Mouse (Mus musculus) lung, embryonic 16.5 days (tissue): Measurements from ENCODE around the gene Slc9b2. TPM values are rescaled to one million over a fixed set of nuclear protein-coding genes. Genes with fewer than 3 reads are reported as not detected.

Experiments
- ATAC-seq: fragments of 200-750 bp; cut with Nextera tagmentation; 2 replicates; pipeline ENCODE4 v1.8.0; 2017; ENCODE audit warnings: low read depth, mild to moderate bottlenecking, moderate library complexity
- H3K27ac ChIP-seq: fragments of 300-500 bp; sonication (generic); 2 replicates; pipeline ENCODE4 v1.5.1; 2014; ENCODE audit warnings: mild to moderate bottlenecking, control low read depth, low read length
- H3K27me3 ChIP-seq: fragments of 300-500 bp; sonication (generic); 2 replicates; pipeline ENCODE4 v1.6.1; 2014; ENCODE audit warnings: low read depth, low read length, mixed read lengths; ENCODE audit not compliant: control insufficient read depth, insufficient read depth
- H3K36me3 ChIP-seq: fragments of 300-500 bp; sonication (generic); 2 replicates; pipeline ENCODE4 v1.6.1; 2014; ENCODE audit warnings: low read length; ENCODE audit not compliant: control insufficient read depth, insufficient read depth
- H3K4me1 ChIP-seq: fragments of 300-500 bp; sonication (generic); replicated peaks from 2 replicates; pipeline ENCODE4 v1.6.1; 2014; ENCODE audit warnings: low read length, mixed read lengths; ENCODE audit not compliant: control insufficient read depth, insufficient read depth
- H3K4me2 ChIP-seq: fragments of 300-500 bp; sonication (generic); 2 replicates; pipeline ENCODE4 v1.6.1; 2014; ENCODE audit warnings: low read depth, low read length, control low read depth
- H3K4me3 ChIP-seq: fragments of 300-500 bp; sonication (generic); 2 replicates; pipeline ENCODE4 v1.5.1; 2014; ENCODE audit warnings: mild to moderate bottlenecking, low read length, control low read depth
- H3K9ac ChIP-seq: fragments of 300-500 bp; sonication (generic); 2 replicates; pipeline ENCODE4 v1.6.1; 2014; ENCODE audit warnings: low read length, control low read depth
- H3K9me3 ChIP-seq: fragments of 300-500 bp; sonication (generic); 2 replicates; pipeline ENCODE4 v1.6.1; 2016; ENCODE audit warnings: low read length; ENCODE audit not compliant: control insufficient read depth
- WGBS: fragments of 180-500 bp; shearing (Covaris S2); extraction: QIAGEN DNeasy Blood & Tissue Kit; methylation state at CpG from one replicate; pipeline ENCODE4 v1.1.7; 2014; 5-methylcytosine and 5-hydroxymethylcytosine counted together
- polyA plus RNA-seq: library from polyadenylated mRNA; unstranded; fragments of >200 nt; fragmentation: Nextera tagmentation; extraction: Ambion mirVana; gene quantifications from 2 replicates; pipeline ENCODE4 v1.2.1, GENCODE M21; 2015

The Slc9b2 gene
- polyA plus RNA-seq, 1 experiment from 2014 or later = 1.8 TPM

- H3K9me3 ChIP-seq = no peaks in the 10 kb centered on the region
- no peak for ATAC-seq
- no peak overlapping the region for H3K4me3 ChIP-seq
- no peak overlapping the region for H3K9ac ChIP-seq
- H3K4me2 ChIP-seq = no peak overlapping the region
- H3K4me1 ChIP-seq = no peaks in the 10 kb centered on the region
- H3K36me3 ChIP-seq = no peaks in the 10 kb centered on the region
- 53% methylated on average over 6 of the region's 6 CpGs for WGBS
- H3K27me3 ChIP-seq = no peaks in the 10 kb centered on the region
- H3K27ac ChIP-seq = no peak overlapping the region
Measured at GRCm38 (mm10) chr3:135300081-135300480, 7.4 kb upstream of the Slc9b2 start.

GRCm38 (mm10) chr3:135304060-135304459 lies 3.4 kb upstream of the Slc9b2 start:
- no peak overlapping the region for H3K4me2 ChIP-seq
- H3K4me3 ChIP-seq = no peak overlapping the region
- ATAC-seq = no peak
- no peak overlapping the region for H3K27ac ChIP-seq
- H3K9me3 ChIP-seq = no peaks in the 10 kb centered on the region
- no peak overlapping the region for H3K9ac ChIP-seq
- WGBS = 37% methylated on average over 6 of the region's 6 CpGs
- no peaks in the 10 kb centered on the region; the same call in 1 of the 2 replicates for H3K4me1 ChIP-seq
- no peaks in the 10 kb centered on the region for H3K27me3 ChIP-seq
- H3K36me3 ChIP-seq = no peaks in the 10 kb centered on the region

- H3K4me1 ChIP-seq = no peaks in the 10 kb centered on the region; the same call in 1 of the 2 replicates
- no peak overlapping the region for H3K4me3 ChIP-seq
- ATAC-seq = no peak
- H3K36me3 ChIP-seq = no peaks in the 10 kb centered on the region
- no peaks in the 10 kb centered on the region for H3K27me3 ChIP-seq
- no peaks in the 10 kb centered on the region for H3K9me3 ChIP-seq
- WGBS = 29% methylated on average over 9 of the region's 9 CpGs
- H3K4me2 ChIP-seq = no peak overlapping the region
- H3K27ac ChIP-seq = no peak overlapping the region
- H3K9ac ChIP-seq = no peak overlapping the region
Measured at GRCm38 (mm10) chr3:135304566-135304965, 2.9 kb upstream of the Slc9b2 start.

GRCm38 (mm10) chr3:135312916-135313491 lies 5.5 kb downstream of the Slc9b2 start:
- H3K9me3 ChIP-seq = no peaks in the 10 kb centered on the region
- no peak overlapping the region for H3K9ac ChIP-seq
- H3K4me1 ChIP-seq = no peaks in the 10 kb centered on the region
- no peaks in the 10 kb centered on the region for H3K27me3 ChIP-seq
- ATAC-seq = no peak
- 33% methylated on average over 2 of the region's 2 CpGs for WGBS
- H3K4me3 ChIP-seq = no peak overlapping the region
- no peaks in the 10 kb centered on the region for H3K36me3 ChIP-seq
- no peak overlapping the region for H3K4me2 ChIP-seq
- no peak overlapping the region for H3K27ac ChIP-seq

GRCm38 (mm10) chr3:135313727-135314126 lies 6.2 kb downstream of the Slc9b2 start:
- Histone ChIP-seq H3K9me3 (no peaks in the 10 kb centered on the region), H3K27me3 (no peaks in the 10 kb centered on the region), H3K27ac (no peak overlapping the region), H3K4me1 (no peaks in the 10 kb centered on the region), H3K36me3 (no peaks in the 10 kb centered on the region), H3K9ac (no peak overlapping the region), H3K4me3 (no peak overlapping the region), H3K4me2 (no peak overlapping the region)
- no peak for ATAC-seq
- 72% methylated on average over 2 of the region's 2 CpGs for WGBS

- no peak for ATAC-seq
- Histone ChIP-seq H3K36me3 (no peaks in the 10 kb centered on the region), H3K27ac (no peak overlapping the region), H3K4me1 (no peaks in the 10 kb centered on the region), H3K27me3 (no peaks in the 10 kb centered on the region), H3K4me2 (no peak overlapping the region), H3K4me3 (no peak overlapping the region), H3K9ac (no peak overlapping the region), H3K9me3 (no peaks in the 10 kb centered on the region)
- WGBS = 49% methylated on average over 2 of the region's 2 CpGs
Measured at GRCm38 (mm10) chr3:135314811-135315210, 7.3 kb downstream of the Slc9b2 start.

GRCm38 (mm10) chr3:135315720-135316425 lies 8.4 kb downstream of the Slc9b2 start:
- no peaks in the 10 kb centered on the region for H3K27me3 ChIP-seq
- no peak overlapping the region for H3K9ac ChIP-seq
- no peak overlapping the region for H3K27ac ChIP-seq

GRCm38 (mm10) chr3:135318331-135318730 lies 10.8 kb downstream of the Slc9b2 start:
- Histone ChIP-seq H3K9me3 (no peaks in the 10 kb centered on the region), H3K4me1 (no peaks in the 10 kb centered on the region), H3K4me2 (no peak overlapping the region), H3K27ac (no peak overlapping the region), H3K4me3 (no peak overlapping the region), H3K27me3 (no peaks in the 10 kb centered on the region), H3K9ac (no peak overlapping the region), H3K36me3 (no peaks in the 10 kb centered on the region)
- WGBS = 72% methylated on average over 11 of the region's 11 CpGs
- ATAC-seq = no peak

More at GRCm38 (mm10) chr3:135315720-135316425, 8.4 kb downstream of the Slc9b2 start:
- Histone ChIP-seq H3K4me1 (no peaks in the 10 kb centered on the region), H3K36me3 (no peaks in the 10 kb centered on the region), H3K4me2 (no peak overlapping the region), H3K9me3 (no peaks in the 10 kb centered on the region), H3K4me3 (no peak overlapping the region)
- WGBS = 79% methylated on average over 9 of the region's 9 CpGs
- no peak for ATAC-seq

- ATAC-seq = no peak
- Histone ChIP-seq H3K4me3 (no peak overlapping the region), H3K9me3 (no peaks in the 10 kb centered on the region), H3K4me2 (no peak overlapping the region), H3K4me1 (no peaks in the 10 kb centered on the region), H3K27ac (no peak overlapping the region), H3K27me3 (no peaks in the 10 kb centered on the region), H3K9ac (no peak overlapping the region), H3K36me3 (no peaks in the 10 kb centered on the region)
- 29% methylated on average over 6 of the region's 6 CpGs for WGBS
Measured at GRCm38 (mm10) chr3:135324354-135324753, 16.9 kb downstream of the Slc9b2 start.
